Mouse (Mus musculus) forebrain, embryonic 11.5 days (tissue): ENCODE data around the gene Fbn1. TPM values are rescaled to one million over a fixed set of nuclear protein-coding genes. Genes with fewer than 3 reads are reported as not detected.

Experiments used
- ATAC-seq: fragments of 200-750 bp; cut with Nextera tagmentation; replicated peaks from 2 replicates; pipeline ENCODE4 v1.8.0; 2017; ENCODE audit warnings: moderate TSS enrichment; ENCODE audit not compliant: low FRiP score
- DNase-seq: peaks from one replicate; pipeline ENCODE4 v3.0.0-alpha.2; 2017; ENCODE audit warnings: low spot score
- H3K27ac ChIP-seq: fragments of 300-500 bp; sonication (generic); 2 replicates; pipeline ENCODE4 v1.5.1; 2014; ENCODE audit warnings: low read depth, low read length
- H3K27me3 ChIP-seq: fragments of 300-500 bp; sonication (generic); 2 replicates; pipeline ENCODE4 v1.6.1; 2014; ENCODE audit warnings: mild to moderate bottlenecking, low read length, mixed read lengths; ENCODE audit not compliant: control insufficient read depth, insufficient read depth
- H3K36me3 ChIP-seq: fragments of 300-500 bp; sonication (generic); 2 replicates; pipeline ENCODE4 v1.6.1; 2014; ENCODE audit warnings: mild to moderate bottlenecking, low read length, moderate library complexity, mixed read lengths; ENCODE audit not compliant: control insufficient read depth, insufficient read depth
- H3K4me1 ChIP-seq: fragments of 300-500 bp; sonication (generic); replicated peaks from 2 replicates; pipeline ENCODE4 v1.6.1; 2014; ENCODE audit warnings: low read length, mixed read lengths; ENCODE audit not compliant: control insufficient read depth, insufficient read depth
- H3K4me2 ChIP-seq: fragments of 300-500 bp; sonication (generic); 2 replicates; pipeline ENCODE4 v1.6.1; 2014; ENCODE audit warnings: low read depth, mild to moderate bottlenecking, low read length, moderate library complexity, mixed read lengths; ENCODE audit not compliant: severe bottlenecking
- H3K4me3 ChIP-seq: fragments of 300-500 bp; sonication (generic); 2 replicates; pipeline ENCODE4 v1.5.1; 2014; ENCODE audit warnings: low read depth, low read length
- H3K9ac ChIP-seq: fragments of 300-500 bp; sonication (generic); 2 replicates; pipeline ENCODE4 v1.6.1; 2014; ENCODE audit warnings: low read length
- H3K9me3 ChIP-seq: fragments of 300-500 bp; sonication (generic); 2 replicates; pipeline ENCODE4 v1.6.1; 2016; ENCODE audit warnings: low read length, mixed read lengths; ENCODE audit not compliant: control insufficient read depth
- WGBS: fragments of 180-500 bp; shearing (Covaris S2); extraction: QIAGEN DNeasy Blood & Tissue Kit; methylation state at CpG from one replicate; pipeline ENCODE4 v1.1.7; 2014; 5-methylcytosine and 5-hydroxymethylcytosine counted together
- polyA plus RNA-seq: library from polyadenylated mRNA; unstranded; fragments of >200 nt; fragmentation: Nextera tagmentation; extraction: Ambion mirVana; gene quantifications from 2 replicates; pipeline ENCODE4 v1.2.1, GENCODE M21; 2014

Gene Fbn1
- polyA plus RNA-seq, 1 experiment from 2014 or later: 8.8 TPM

GRCm38 (mm10) chr2:125433524-125433923 lies 74.3 kb downstream of the Fbn1 start:
- no peaks in the 10 kb centered on the region for H3K27me3 ChIP-seq
- ATAC-seq: no peak
- 91% methylated on average over 6 of the region's 6 CpGs for WGBS

DNA sequence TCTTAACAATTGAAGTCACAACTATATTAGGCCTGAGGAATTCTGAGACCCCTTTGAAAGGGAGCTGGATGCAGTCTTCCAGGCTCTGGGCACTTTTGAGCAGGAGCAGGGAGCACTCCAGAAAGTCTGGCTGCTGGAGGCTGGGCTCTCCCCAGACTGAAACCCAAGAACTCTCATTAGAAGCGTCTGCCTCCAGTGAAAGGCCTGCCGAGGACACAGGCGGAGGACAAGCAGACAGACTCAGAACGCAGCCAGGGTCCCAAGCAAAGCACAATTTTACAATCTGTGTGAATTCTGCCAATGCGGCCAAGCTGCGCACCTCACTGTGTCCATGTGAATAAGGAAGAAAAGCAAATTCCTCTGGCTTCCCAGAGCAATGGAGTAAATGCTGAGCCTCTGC lies 76.3 kb downstream of the Fbn1 start:
- Histone ChIP-seq H3K9ac (no peak overlapping the region), H3K27ac (no peak overlapping the region), H3K4me3 (no peak overlapping the region), H3K27me3 (no peaks in the 10 kb centered on the region), H3K4me1 (no peaks in the 10 kb centered on the region), H3K4me2 (no peak overlapping the region), H3K36me3 (no peaks in the 10 kb centered on the region), H3K9me3 (no peaks in the 10 kb centered on the region)
- ATAC-seq (no peak), DNase-seq (no peak)
- WGBS: 71% methylated on average over 6 of the region's 6 CpGs

More at GRCm38 (mm10) chr2:125433524-125433923, 74.3 kb downstream of the Fbn1 start:
- Histone ChIP-seq H3K4me2 (no peak overlapping the region), H3K4me1 (no peaks in the 10 kb centered on the region), H3K9ac (no peak overlapping the region), H3K9me3 (no peaks in the 10 kb centered on the region), H3K36me3 (no peaks in the 10 kb centered on the region), H3K4me3 (no peak overlapping the region), H3K27ac (no peak overlapping the region)
- DNase-seq: no peak

GRCm38 (mm10) chr2:125428811-125429438 lies 78.9 kb downstream of the Fbn1 start:
- H3K4me1 ChIP-seq: no peaks in the 10 kb centered on the region
- no peak overlapping the region for H3K4me2 ChIP-seq
- no peak for ATAC-seq
- no peaks in the 10 kb centered on the region for H3K36me3 ChIP-seq
- H3K27ac ChIP-seq: no peak overlapping the region
- H3K27me3 ChIP-seq: no peaks in the 10 kb centered on the region
- no peak overlapping the region for H3K9ac ChIP-seq
- no peak for DNase-seq
- H3K4me3 ChIP-seq: no peak overlapping the region
- WGBS: 80% methylated on average over 10 of the region's 10 CpGs
- no peaks in the 10 kb centered on the region for H3K9me3 ChIP-seq

GRCm38 (mm10) chr2:125420604-125421003 lies 87.2 kb downstream of the Fbn1 start:
- H3K9me3 ChIP-seq: no peaks in the 10 kb centered on the region
- DNase-seq (no peak), ATAC-seq (no peak)
- no peaks in the 10 kb centered on the region for H3K27me3 ChIP-seq
- no peak overlapping the region for H3K27ac ChIP-seq
- H3K9ac ChIP-seq: no peak overlapping the region
- H3K4me1 ChIP-seq: no peaks in the 10 kb centered on the region
- WGBS: 87% methylated on average over 9 of the region's 9 CpGs
- no peaks in the 10 kb centered on the region for H3K36me3 ChIP-seq
- H3K4me3 ChIP-seq: no peak overlapping the region
- no peak overlapping the region for H3K4me2 ChIP-seq

GRCm38 (mm10) chr2:125419681-125420080 lies 88.1 kb downstream of the Fbn1 start:
- Histone ChIP-seq H3K36me3 (no peaks in the 10 kb centered on the region), H3K9ac (no peak overlapping the region), H3K4me3 (no peak overlapping the region), H3K4me1 (no peaks in the 10 kb centered on the region), H3K4me2 (no peak overlapping the region), H3K27me3 (no peaks in the 10 kb centered on the region), H3K27ac (no peak overlapping the region), H3K9me3 (no peaks in the 10 kb centered on the region)
- 85% methylated on average over 4 of the region's 4 CpGs for whole genome bisulfite sequencing
- ATAC-seq: no peak
- DNase-seq: no peak

GRCm38 (mm10) chr2:125418546-125418945 lies 89.2 kb downstream of the Fbn1 start:
- no peaks in the 10 kb centered on the region for H3K36me3 ChIP-seq
- DNase-seq: no peak
- WGBS: 80% methylated on average over 4 of the region's 4 CpGs
- no peaks in the 10 kb centered on the region for H3K27me3 ChIP-seq
- H3K9me3 ChIP-seq: no peaks in the 10 kb centered on the region
- H3K4me2 ChIP-seq: no peak overlapping the region
- no peaks in the 10 kb centered on the region for H3K4me1 ChIP-seq
- no peak overlapping the region for H3K27ac ChIP-seq
- no peak overlapping the region for H3K4me3 ChIP-seq
- no peak overlapping the region for H3K9ac ChIP-seq
- no peak for ATAC-seq

- no peak for ATAC-seq
Measured at GRCm38 (mm10) chr2:125416541-125417245, 91.1 kb downstream of the Fbn1 start.

DNA sequence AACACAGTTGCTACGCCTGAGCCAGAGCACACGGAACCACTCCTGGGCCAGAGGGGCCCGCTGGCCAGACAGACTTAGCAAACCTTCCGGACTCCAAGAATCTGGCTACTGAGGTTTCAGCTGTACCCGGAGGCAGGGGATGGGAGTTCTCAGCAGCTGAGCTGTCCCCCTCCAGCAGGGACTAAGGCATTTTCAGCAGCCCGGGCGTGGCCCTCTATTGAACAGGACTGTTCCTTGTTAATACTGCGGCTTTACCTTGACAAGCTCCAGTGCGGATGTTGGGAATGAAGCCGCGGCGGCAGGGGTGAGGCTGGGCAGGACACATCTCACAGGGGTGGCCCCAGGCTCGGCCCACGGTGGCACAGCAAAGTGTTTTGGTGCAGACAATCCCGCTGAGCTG lies 95.4 kb downstream of the Fbn1 start:
- Histone ChIP-seq H3K27me3 (no peaks in the 10 kb centered on the region), H3K4me2 (no peak overlapping the region), H3K4me1 (no peaks in the 10 kb centered on the region), H3K9ac (no peak overlapping the region), H3K4me3 (no peak overlapping the region), H3K36me3 (no peaks in the 10 kb centered on the region), H3K27ac (no peak overlapping the region), H3K9me3 (no peaks in the 10 kb centered on the region)
- 94% methylated on average over 15 of the region's 15 CpGs for WGBS
- ATAC-seq (no peak), DNase-seq (no peak)

More at GRCm38 (mm10) chr2:125416541-125417245, 91.1 kb downstream of the Fbn1 start:
- H3K4me3 ChIP-seq: no peak overlapping the region
- H3K9ac ChIP-seq: no peak overlapping the region
- 83% methylated on average over 10 of the region's 10 CpGs for WGBS
- no peak overlapping the region for H3K27ac ChIP-seq
- H3K9me3 ChIP-seq: no peaks in the 10 kb centered on the region
- H3K4me1 ChIP-seq: no peaks in the 10 kb centered on the region
- H3K36me3 ChIP-seq: no peaks in the 10 kb centered on the region
- DNase-seq: no peak
- no peak overlapping the region for H3K4me2 ChIP-seq
- no peaks in the 10 kb centered on the region for H3K27me3 ChIP-seq

DNA sequence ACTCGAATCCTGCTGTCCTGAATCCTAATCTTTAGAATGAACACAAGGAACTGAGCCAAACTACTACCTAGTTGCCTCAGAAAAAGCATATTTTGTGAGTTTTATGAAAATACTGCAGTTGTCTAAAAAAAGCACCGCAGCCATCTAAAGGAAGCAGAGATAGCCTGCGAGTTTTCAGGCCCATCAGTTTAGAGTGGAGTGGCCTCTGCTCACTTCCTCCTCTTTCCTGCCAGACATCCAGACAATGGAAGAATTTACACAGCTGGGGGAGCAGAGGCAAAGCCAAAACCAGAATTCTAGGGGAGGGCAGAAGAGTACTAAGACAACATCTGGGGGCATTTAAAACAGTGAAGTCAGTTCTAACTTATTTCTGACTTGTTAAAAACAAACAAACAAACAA lies 96.0 kb downstream of the Fbn1 start:
- DNase-seq: no peak
- Histone ChIP-seq H3K9ac (no peak overlapping the region), H3K4me3 (no peak overlapping the region), H3K27ac (no peak overlapping the region), H3K27me3 (no peaks in the 10 kb centered on the region), H3K4me1 (no peaks in the 10 kb centered on the region), H3K4me2 (no peak overlapping the region), H3K9me3 (no peaks in the 10 kb centered on the region), H3K36me3 (no peaks in the 10 kb centered on the region)
- no peak for ATAC-seq
- 86% methylated on average over 3 of the region's 3 CpGs for WGBS
